Mouse (Mus musculus): Measurements from ENCODE around the gene Naa50. TPM values are rescaled to one million over a fixed set of nuclear protein-coding genes. Genes with fewer than 3 reads are reported as not detected.

Gene Naa50
- polyA plus RNA-seq, 1 experiment: 170 TPM

DNA sequence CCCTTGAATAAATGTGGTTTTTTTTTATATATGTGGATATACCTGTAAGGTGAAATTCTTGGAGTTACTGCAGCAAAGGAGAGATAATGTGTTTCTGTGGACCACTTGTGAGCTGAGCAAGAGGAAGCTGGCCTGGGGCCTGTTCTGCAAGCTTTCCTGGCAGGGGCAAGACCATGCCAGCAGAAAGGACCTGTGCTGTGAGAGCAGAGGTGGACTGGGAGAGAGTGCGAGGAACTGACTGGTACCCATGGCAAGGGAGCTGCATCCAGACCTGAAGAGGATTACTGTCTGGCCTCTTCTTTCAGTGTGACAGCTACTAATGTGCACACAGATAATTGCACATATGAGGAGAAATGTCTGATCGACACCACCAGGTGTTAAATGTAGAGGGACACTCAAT lies 51.3 kb downstream of the Naa50 start:
- Histone ChIP-seq H3K27ac (ENCODE audit: insufficient read depth, low read length) (no peak overlapping the region), H3K9ac (ENCODE audit: low read depth, poor library complexity, severe bottlenecking) (no peak overlapping the region), H3K4me3 (ENCODE audit: low read depth, low read length) (no peak overlapping the region), H3K9me3 (replicated peaks; ENCODE audit: control insufficient read depth, insufficient read depth, low read length, poor library complexity, severe bottlenecking) (no peaks in the 10 kb centered on the region), H3K4me1 (ENCODE audit: control insufficient read depth, insufficient read depth, low read length) (no peaks in the 10 kb centered on the region), H3K36me3 (ENCODE audit: control insufficient read depth, insufficient read depth, low read length, poor library complexity, severe bottlenecking) (no peaks in the 10 kb centered on the region), H3K27me3 (ENCODE audit: control insufficient read depth, insufficient read depth, low read length, poor library complexity, severe bottlenecking) (no peaks in the 10 kb centered on the region)
- TF ChIP-seq EP300 (IDR thresholded peaks at IDR 0.05; ENCODE audit: insufficient read depth, low read depth, low read length) (no peak), CTCF (IDR thresholded peaks at IDR 0.05; ENCODE audit: low read depth, low read length) (no peak), POLR2A (IDR thresholded peaks at IDR 0.05; ENCODE audit: insufficient read depth, low read length) (no peak)

DNA sequence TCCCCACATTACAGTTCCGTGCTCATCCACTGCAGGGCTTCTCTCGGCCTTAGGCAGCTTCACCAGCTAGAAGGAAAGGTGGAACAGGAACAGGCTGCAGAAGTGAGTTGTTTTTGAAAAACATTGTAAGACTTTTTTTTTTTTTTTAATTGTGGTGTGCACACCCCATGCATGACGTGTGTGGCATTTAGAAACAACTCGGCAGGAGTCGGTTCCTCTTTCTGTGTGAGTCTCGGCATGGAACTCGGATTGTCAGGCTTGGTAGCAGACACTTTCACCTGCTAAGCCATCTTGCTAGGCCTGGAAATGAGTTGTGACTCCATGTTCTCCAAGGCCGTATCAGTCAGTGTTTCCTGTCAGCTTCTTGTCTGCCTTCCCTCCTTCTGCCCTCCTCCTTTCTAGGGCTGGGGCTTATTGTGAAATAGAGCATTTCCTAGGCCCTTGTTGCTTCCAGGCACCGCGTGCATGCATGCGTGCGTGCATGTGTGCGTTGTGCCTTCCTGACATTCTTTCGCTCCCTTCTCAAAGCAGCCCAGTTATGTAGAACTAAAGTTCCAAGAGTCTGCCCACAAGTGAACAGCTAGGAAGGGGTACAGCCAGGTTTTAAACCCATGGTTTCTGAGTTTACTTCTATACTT lies 59.6 kb downstream of the Naa50 start:
- no peaks in the 10 kb centered on the region; the same call in 1 of the 2 replicates for H3K36me3 ChIP-seq (ENCODE audit: control insufficient read depth, insufficient read depth, low read length, poor library complexity, severe bottlenecking)
- no peaks in the 10 kb centered on the region for H3K4me1 ChIP-seq (ENCODE audit: control insufficient read depth, insufficient read depth, low read length)
- no peak overlapping the region for H3K9ac ChIP-seq (ENCODE audit: low read depth, poor library complexity, severe bottlenecking)
- no peak overlapping the region for H3K4me3 ChIP-seq (ENCODE audit: low read depth, low read length)
- H3K27me3 ChIP-seq (ENCODE audit: control insufficient read depth, insufficient read depth, low read length, poor library complexity, severe bottlenecking): no peaks in the 10 kb centered on the region
- TF ChIP-seq POLR2A (IDR thresholded peaks at IDR 0.05; ENCODE audit: insufficient read depth, low read length) (no peak), CTCF (IDR thresholded peaks at IDR 0.05; ENCODE audit: low read depth, low read length) (no peak), EP300 (IDR thresholded peaks at IDR 0.05; ENCODE audit: insufficient read depth, low read depth, low read length) (no peak)
- H3K27ac ChIP-seq (ENCODE audit: insufficient read depth, low read length): no peak overlapping the region
- H3K9me3 ChIP-seq (replicated peaks; ENCODE audit: control insufficient read depth, insufficient read depth, low read length, poor library complexity, severe bottlenecking): no peaks in the 10 kb centered on the region

DNA sequence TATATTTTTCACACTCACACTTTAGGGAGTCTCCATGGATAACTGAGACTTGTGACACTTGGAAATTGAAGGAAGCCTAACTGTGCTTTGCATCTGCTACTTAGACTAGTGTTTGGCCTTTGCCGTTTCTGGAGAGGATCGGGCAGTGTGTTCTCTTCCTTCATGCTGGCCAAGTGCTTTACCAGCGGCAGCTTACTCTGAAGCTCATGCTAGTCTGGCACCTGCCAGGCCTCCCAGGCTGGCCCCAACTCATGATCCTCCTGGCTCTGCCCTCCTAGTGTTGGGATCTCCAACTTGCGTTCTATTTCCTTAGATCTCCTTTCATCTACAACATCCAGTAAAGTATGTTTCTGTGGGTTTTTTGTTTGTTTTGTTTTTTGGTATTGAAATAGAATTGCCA lies 60.5 kb downstream of the Naa50 start:
- Histone ChIP-seq H3K9ac (ENCODE audit: low read depth, poor library complexity, severe bottlenecking) (no peak overlapping the region), H3K4me3 (ENCODE audit: low read depth, low read length) (no peak overlapping the region), H3K36me3 (ENCODE audit: control insufficient read depth, insufficient read depth, low read length, poor library complexity, severe bottlenecking) (no peaks in the 10 kb centered on the region; the same call in 1 of the 2 replicates), H3K27me3 (ENCODE audit: control insufficient read depth, insufficient read depth, low read length, poor library complexity, severe bottlenecking) (no peaks in the 10 kb centered on the region), H3K9me3 (replicated peaks; ENCODE audit: control insufficient read depth, insufficient read depth, low read length, poor library complexity, severe bottlenecking) (no peaks in the 10 kb centered on the region), H3K27ac (ENCODE audit: insufficient read depth, low read length) (no peak overlapping the region), H3K4me1 (ENCODE audit: control insufficient read depth, insufficient read depth, low read length) (no peaks in the 10 kb centered on the region)
- TF ChIP-seq CTCF (IDR thresholded peaks at IDR 0.05; ENCODE audit: low read depth, low read length) (no peak), EP300 (IDR thresholded peaks at IDR 0.05; ENCODE audit: insufficient read depth, low read depth, low read length) (no peak), POLR2A (IDR thresholded peaks at IDR 0.05; ENCODE audit: insufficient read depth, low read length) (no peak)

- no peaks in the 10 kb centered on the region for H3K27me3 ChIP-seq (ENCODE audit: control insufficient read depth, insufficient read depth, low read length, poor library complexity, severe bottlenecking)
- TF ChIP-seq CTCF (IDR thresholded peaks at IDR 0.05; ENCODE audit: low read depth, low read length) (no peak), POLR2A (IDR thresholded peaks at IDR 0.05; ENCODE audit: insufficient read depth, low read length) (no peak), EP300 (IDR thresholded peaks at IDR 0.05; ENCODE audit: insufficient read depth, low read depth, low read length) (no peak)
- no peak overlapping the region for H3K4me3 ChIP-seq (ENCODE audit: low read depth, low read length)
- peaks cover 7% of the 10 kb centered on the region for H3K4me1 ChIP-seq (ENCODE audit: control insufficient read depth, insufficient read depth, low read length)
- no peak overlapping the region for H3K27ac ChIP-seq (ENCODE audit: insufficient read depth, low read length)
- H3K9ac ChIP-seq (ENCODE audit: low read depth, poor library complexity, severe bottlenecking): no peak overlapping the region
- no peaks in the 10 kb centered on the region; the same call in 1 of the 2 replicates for H3K36me3 ChIP-seq (ENCODE audit: control insufficient read depth, insufficient read depth, low read length, poor library complexity, severe bottlenecking)
- H3K9me3 ChIP-seq (replicated peaks; ENCODE audit: control insufficient read depth, insufficient read depth, low read length, poor library complexity, severe bottlenecking): no peaks in the 10 kb centered on the region
These were observed 64.7 kb downstream of the Naa50 start for GRCm38 (mm10) chr16:44204331-44204730.

GRCm38 (mm10) chr16:44205973-44206372 lies 66.3 kb downstream of the Naa50 start:
- peaks cover 7% of the 10 kb centered on the region for H3K4me1 ChIP-seq (ENCODE audit: control insufficient read depth, insufficient read depth, low read length)
- no peaks in the 10 kb centered on the region for H3K27me3 ChIP-seq (ENCODE audit: control insufficient read depth, insufficient read depth, low read length, poor library complexity, severe bottlenecking)
- no peaks in the 10 kb centered on the region for H3K9me3 ChIP-seq (replicated peaks; ENCODE audit: control insufficient read depth, insufficient read depth, low read length, poor library complexity, severe bottlenecking)
- H3K9ac ChIP-seq (ENCODE audit: low read depth, poor library complexity, severe bottlenecking): no peak overlapping the region
- H3K4me3 ChIP-seq (ENCODE audit: low read depth, low read length): no peak overlapping the region
- H3K27ac ChIP-seq (ENCODE audit: insufficient read depth, low read length): no peak overlapping the region
- TF ChIP-seq CTCF (IDR thresholded peaks at IDR 0.05; ENCODE audit: low read depth, low read length): no peak
- TF ChIP-seq POLR2A (IDR thresholded peaks at IDR 0.05; ENCODE audit: insufficient read depth, low read length): no peak
- TF ChIP-seq EP300 (IDR thresholded peaks at IDR 0.05; ENCODE audit: insufficient read depth, low read depth, low read length): no peak
- no peaks in the 10 kb centered on the region for H3K36me3 ChIP-seq (ENCODE audit: control insufficient read depth, insufficient read depth, low read length, poor library complexity, severe bottlenecking)

DNA sequence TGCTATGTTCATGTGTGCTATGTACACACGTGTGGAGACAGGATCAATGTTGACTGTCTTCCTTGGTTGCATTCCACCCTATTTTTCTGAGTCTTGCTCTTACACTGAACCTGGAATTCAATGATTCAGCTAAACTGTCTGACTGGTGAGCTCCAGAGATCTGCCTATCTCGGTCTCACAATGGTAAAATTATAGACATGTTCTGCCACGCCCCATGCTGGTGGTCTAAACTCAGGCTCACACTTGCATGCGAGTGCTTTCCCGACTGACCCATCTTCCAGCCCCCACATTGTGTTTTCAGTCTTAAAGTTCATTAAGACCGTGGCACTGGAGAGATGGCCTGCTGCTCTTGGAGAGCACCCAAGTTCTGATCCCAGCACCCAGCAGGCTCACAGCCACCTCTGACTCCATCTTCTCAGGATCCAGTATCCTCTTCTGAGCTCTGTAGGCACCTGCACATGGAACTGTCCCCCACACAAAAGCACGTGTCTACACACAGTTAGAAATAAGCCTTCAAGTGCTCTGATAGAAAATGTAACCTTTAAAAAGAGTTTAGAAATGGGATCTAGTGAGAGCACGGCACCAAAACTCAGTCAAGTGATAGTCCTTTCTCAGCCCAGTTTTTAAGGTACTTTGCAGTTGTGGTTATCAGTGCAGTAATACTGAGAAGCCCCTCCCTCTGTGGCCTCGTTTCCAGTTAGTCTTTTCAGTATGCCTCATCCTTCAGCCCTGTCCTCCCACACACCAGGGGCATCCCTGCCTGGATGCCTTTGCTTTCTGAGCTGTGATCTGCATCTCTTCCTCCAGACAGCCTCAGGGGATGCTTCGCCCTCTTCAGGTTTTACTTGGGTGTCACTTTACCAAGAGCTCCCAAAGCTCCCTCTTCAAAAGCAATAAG lies 70.8 kb downstream of the Naa50 start:
- Histone ChIP-seq H3K9me3 (replicated peaks; ENCODE audit: control insufficient read depth, insufficient read depth, low read length, poor library complexity, severe bottlenecking) (no peaks in the 10 kb centered on the region), H3K27me3 (ENCODE audit: control insufficient read depth, insufficient read depth, low read length, poor library complexity, severe bottlenecking) (no peaks in the 10 kb centered on the region), H3K9ac (ENCODE audit: low read depth, poor library complexity, severe bottlenecking) (no peak overlapping the region), H3K4me3 (ENCODE audit: low read depth, low read length) (no peak overlapping the region), H3K36me3 (ENCODE audit: control insufficient read depth, insufficient read depth, low read length, poor library complexity, severe bottlenecking) (no peaks in the 10 kb centered on the region), H3K27ac (ENCODE audit: insufficient read depth, low read length) (no peak overlapping the region), H3K4me1 (ENCODE audit: control insufficient read depth, insufficient read depth, low read length) (peaks cover 7% of the 10 kb centered on the region)
- TF ChIP-seq POLR2A (IDR thresholded peaks at IDR 0.05; ENCODE audit: insufficient read depth, low read length) (no peak), CTCF (IDR thresholded peaks at IDR 0.05; ENCODE audit: low read depth, low read length) (no peak), EP300 (IDR thresholded peaks at IDR 0.05; ENCODE audit: insufficient read depth, low read depth, low read length) (no peak)
